Mouse (Mus musculus) c-Kit-positive CD71-positive TER-119-positive erythroid progenitor cells, embryonic 14.5 days (primary cell): ENCODE measurements around the gene Ugcg.

Experiments
- DNase-seq: peaks from one replicate; pipeline ENCODE4 v3.0.0-alpha.2; 2013; ENCODE audit warnings: low spot score

Gene Ugcg

GRCm38 (mm10) chr4:59188802-59189545 lies at the start of gene Ugcg:
TSS of gene Ugcg (plus strand) at chr4:59189257.
- DNase-seq: peak; percentile 68

- no peak for DNase-seq
Observed at GRCm38 (mm10) chr4:59149043-59149442, 40.0 kb upstream of the Ugcg start.

GRCm38 (mm10) chr4:59150907-59151306 lies 38.1 kb upstream of the Ugcg start:
- no peak for DNase-seq

- DNase-seq: no peak
Observed at GRCm38 (mm10) chr4:59151953-59152352, 37.1 kb upstream of the Ugcg start.

GRCm38 (mm10) chr4:59156897-59157592 lies 32.0 kb upstream of the Ugcg start:
- DNase-seq: no peak

GRCm38 (mm10) chr4:59157654-59158053 lies 31.4 kb upstream of the Ugcg start:
- no peak for DNase-seq

GRCm38 (mm10) chr4:59160289-59160688 lies 28.8 kb upstream of the Ugcg start:
- no peak for DNase-seq

GRCm38 (mm10) chr4:59160959-59161670 lies 27.9 kb upstream of the Ugcg start:
- DNase-seq: no peak

- DNase-seq: no peak
Observed at GRCm38 (mm10) chr4:59164034-59164433, 25.0 kb upstream of the Ugcg start.

GRCm38 (mm10) chr4:59167251-59167847 lies 21.7 kb upstream of the Ugcg start:
- no peak for DNase-seq

GRCm38 (mm10) chr4:59169981-59170380 lies 19.1 kb upstream of the Ugcg start:
- no peak for DNase-seq

GRCm38 (mm10) chr4:59172616-59173015 lies 16.4 kb upstream of the Ugcg start:
- DNase-seq: no peak

- no peak for DNase-seq
Observed at GRCm38 (mm10) chr4:59173181-59173922, 15.7 kb upstream of the Ugcg start.

- no peak for DNase-seq
Observed at GRCm38 (mm10) chr4:59175003-59175402, 14.1 kb upstream of the Ugcg start.

- no peak for DNase-seq
Observed at GRCm38 (mm10) chr4:59175929-59176328, 13.1 kb upstream of the Ugcg start.

- DNase-seq: no peak
Observed at GRCm38 (mm10) chr4:59177566-59177965, 11.5 kb upstream of the Ugcg start.

GRCm38 (mm10) chr4:59181320-59182271 lies 7.5 kb upstream of the Ugcg start:
- no peak for DNase-seq

GRCm38 (mm10) chr4:59185671-59186070 lies 3.4 kb upstream of the Ugcg start:
- DNase-seq: no peak

GRCm38 (mm10) chr4:59187289-59187688 lies 1.8 kb upstream of the Ugcg start:
- peak; percentile 67 for DNase-seq

- DNase-seq: no peak
Observed at GRCm38 (mm10) chr4:59188474-59188801, 619 bp upstream of the Ugcg start.
